Mouse (Mus musculus): ENCODE measurements around the gene Hist2h2aa1.

DNA sequence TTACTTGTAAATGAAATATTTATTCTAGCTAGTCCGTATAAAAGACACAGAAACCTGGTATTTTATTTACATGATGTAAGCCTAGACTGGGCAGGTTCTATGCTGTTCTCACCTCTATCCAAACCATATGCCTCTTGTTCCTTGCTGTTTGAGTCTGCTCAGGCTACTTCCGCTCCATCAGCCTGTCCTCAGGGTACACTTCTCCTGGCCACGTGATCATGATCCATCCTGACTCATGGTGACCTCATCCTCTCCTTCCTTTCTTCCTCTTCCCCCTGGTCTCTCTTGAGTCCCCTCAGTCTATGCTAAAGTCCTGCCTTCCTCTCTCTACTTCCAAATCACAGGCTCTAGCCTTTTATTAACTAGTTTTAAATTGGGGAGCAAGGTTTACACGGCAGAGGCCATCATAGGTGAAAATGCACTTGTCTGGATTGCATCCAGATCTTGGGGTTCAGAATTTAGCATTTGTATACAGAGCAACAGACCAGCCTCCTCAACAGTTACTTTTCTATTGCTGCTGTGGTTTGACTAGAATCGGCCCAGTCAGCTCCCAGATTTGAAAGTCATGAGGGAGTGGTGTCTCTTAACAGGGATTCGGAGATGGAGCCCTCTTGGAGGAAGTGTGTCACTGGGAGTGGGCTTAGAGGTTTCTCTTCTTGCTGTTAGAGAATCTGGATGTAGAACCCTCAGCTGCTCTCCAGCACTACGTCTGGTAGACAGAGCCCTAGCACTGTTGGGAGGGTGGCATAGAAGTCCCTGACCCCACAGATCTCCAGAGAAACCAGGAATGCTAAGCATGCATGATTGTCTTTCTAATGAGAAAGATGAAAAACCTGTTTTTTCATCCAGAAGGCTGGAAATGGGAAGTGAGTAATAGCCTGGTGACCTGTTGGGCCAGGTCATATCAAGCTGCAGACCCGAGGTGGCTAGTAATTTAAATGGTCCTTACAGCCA, 18.3 kb upstream of the Hist2h2aa1 start:
- no peak for TF ChIP-seq ZMIZ1 (IDR thresholded peaks at IDR 0.05; ENCODE audit: low read depth, low read length)
- no peak for TF ChIP-seq MAX (IDR thresholded peaks at IDR 0.05; ENCODE audit: low read length)
- TF ChIP-seq HCFC1 (IDR thresholded peaks at IDR 0.05; ENCODE audit: low read depth, low read length) = no peak
- TF ChIP-seq CTCF (conservative IDR thresholded peaks at IDR 0.05 in 1 of 2, IDR thresholded peaks at IDR 0.05 in 1 of 2; ENCODE audit: low read depth in 2 of 2, low read length in 2 of 2) = no peak
- TF ChIP-seq CHD2 (IDR thresholded peaks at IDR 0.05; ENCODE audit: low read length) = no peak
- TF ChIP-seq POLR2A (IDR thresholded peaks at IDR 0.05; ENCODE audit: low read depth, low read length) = no peak
- TF ChIP-seq GABPA (IDR thresholded peaks at IDR 0.05; ENCODE audit: insufficient replicate concordance, low read depth, low read length) = no peak
- TF ChIP-seq EP300 (IDR thresholded peaks at IDR 0.05; ENCODE audit: low read length) = no peak

Data from CH12.LX (cell line).